ENCODE assay signal across 8 mouse cellular contexts in the genomic region with DNA sequence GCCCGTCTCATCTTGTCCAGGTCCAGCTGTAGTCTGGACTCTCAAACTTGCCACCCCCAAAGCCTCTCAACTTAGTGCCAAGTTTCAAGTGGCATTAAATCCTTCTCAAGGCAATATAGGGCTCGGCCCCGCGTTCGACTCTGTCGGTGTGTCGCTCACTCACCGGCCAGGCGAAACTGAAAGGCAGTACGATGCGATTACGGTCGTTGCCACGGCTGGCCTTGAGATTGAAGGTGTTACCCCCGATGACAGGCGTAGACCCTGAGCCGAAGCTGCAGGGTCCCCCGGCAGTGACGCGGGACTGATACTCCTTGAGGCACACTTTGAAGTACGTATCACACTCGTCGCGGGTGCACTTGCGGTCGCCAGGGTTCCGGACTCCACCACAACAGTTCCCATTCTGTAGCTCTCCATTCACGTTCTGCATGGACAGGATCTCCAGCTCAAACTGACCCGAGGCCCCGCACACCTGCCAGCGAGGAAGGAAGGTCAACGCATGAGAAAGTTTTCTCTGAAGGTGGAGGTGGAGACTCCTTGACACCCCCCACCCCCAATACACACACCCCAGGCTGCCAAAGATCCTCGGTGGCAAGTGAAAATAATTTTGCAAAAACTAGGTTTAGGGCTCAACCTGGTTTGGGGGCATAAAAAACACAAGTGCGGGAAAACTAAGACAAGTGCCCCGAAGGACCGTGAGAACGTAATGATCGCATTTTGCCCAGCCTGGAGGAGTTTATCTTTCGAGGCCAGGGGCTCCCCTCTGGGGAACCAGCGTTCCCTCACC. TPM values are rescaled to one million over a fixed set of nuclear protein-coding genes. Genes with fewer than 3 reads are reported as not detected.
A peak's percentile ranks its signal among the peaks of the same experiment; 100 is the strongest.
DNase-seq lines count a peak whose midpoint lies in the region; ATAC-seq and TF ChIP-seq lines count a peak whose summit lies in the region.

No protein-coding gene starts in this region.

- ATAC-seq in liver, embryonic 12.5 days = no peak
- ATAC-seq in monocyte, adult 5-6 weeks (replicated peaks; ENCODE audit: insufficient number of reproducible peaks, low FRiP score, low TSS enrichment, poor library complexity, severe bottlenecking) = 0 out of 2 replicates have a peak, but pooled peaks have one; percentile 4

- peak; percentile 16 for DNase-seq in CD4-positive helper T cell, adult 2 months (ENCODE audit: low read depth, low spot score)
- peak; percentile 45 for DNase-seq in Muller cell, postnatal 12 days (ENCODE audit: inconsistent ontology term)
- peak; percentile 57 for DNase-seq in hindbrain, embryonic 10.5 days (ENCODE audit: low spot score)
- DNase-seq in layer of hippocampus, postnatal 25 days (ENCODE audit: extremely low spot score in 1 of 2, low spot score in 1 of 2) = no peak
- no peak for DNase-seq in T-cell, adult 2 months (ENCODE audit: low spot score)

- H3K27me3 ChIP-seq in hindbrain, embryonic 10.5 days (ENCODE audit: insufficient read depth, poor library complexity, severe bottlenecking) = peaks cover 16% of the 10 kb centered on the region
- peaks cover 86% of the 10 kb centered on the region for H3K27me3 ChIP-seq in liver, embryonic 12.5 days (replicated peaks)

- H3K9ac ChIP-seq in liver, embryonic 12.5 days = peak overlapping the region; percentile 39; the same call in 1 of the 2 replicates

- H3K4me3 ChIP-seq in embryonic fibroblast, embryonic 13.5 days (ENCODE audit: insufficient read depth, low read length) = peak overlapping the region; percentile 75
- H3K4me3 ChIP-seq in hindbrain, embryonic 10.5 days = peak overlapping the region; percentile 82
- H3K4me3 ChIP-seq in liver, embryonic 12.5 days = peak overlapping the region; percentile 64

- TF ChIP-seq POLR2A in embryonic fibroblast, embryonic 13.5 days (IDR thresholded peaks at IDR 0.05; ENCODE audit: low read depth, low read length) = peak; percentile 32; the same call in 1 of the 2 replicates

- H3K36me3 ChIP-seq in hindbrain, embryonic 10.5 days = no peaks in the 10 kb centered on the region
- no peaks in the 10 kb centered on the region for H3K36me3 ChIP-seq in liver, embryonic 12.5 days

- TF ChIP-seq CTCF in embryonic fibroblast, embryonic 13.5 days (IDR thresholded peaks at IDR 0.05; ENCODE audit: borderline replicate concordance, insufficient read depth, low read length) = no peak

- H3K4me2 ChIP-seq in liver, embryonic 12.5 days = peak overlapping the region; percentile 74

- H3K9me3 ChIP-seq in hindbrain, embryonic 10.5 days = no peaks in the 10 kb centered on the region
- no peaks in the 10 kb centered on the region for H3K9me3 ChIP-seq in liver, embryonic 12.5 days (replicated peaks)

- under 1% methylated on average over 40 of the region's 40 CpGs for WGBS in hindbrain, embryonic 10.5 days
- WGBS in liver, embryonic 12.5 days (ENCODE audit: insufficient replicate concordance) = under 1% methylated on average over 40 of the region's 40 CpGs

- H3K4me1 ChIP-seq in embryonic fibroblast, embryonic 13.5 days (ENCODE audit: control insufficient read depth, insufficient read depth, low read length) = no peaks in the 10 kb centered on the region
- H3K4me1 ChIP-seq in hindbrain, embryonic 10.5 days (replicated peaks) = peaks cover 62% of the 10 kb centered on the region
- peaks cover 30% of the 10 kb centered on the region for H3K4me1 ChIP-seq in liver, embryonic 12.5 days

- H3K27ac ChIP-seq in embryonic fibroblast, embryonic 13.5 days (ENCODE audit: insufficient read depth, low read length) = peak overlapping the region; percentile 29
- H3K27ac ChIP-seq in hindbrain, embryonic 10.5 days = peak overlapping the region; percentile 94
- H3K27ac ChIP-seq in liver, embryonic 12.5 days = no peak overlapping the region

RNA-seq across cellular contexts. Expression of gene Jag1, which starts 1.0 kb away (rescaled TPM):
- polyA plus RNA-seq in embryonic fibroblast, embryonic 13.5 days (2011; ENCODE audit: insufficient read length, low read depth, missing spikeins) = 48.2 and 67.6 TPM in 2 replicates
- 21.2 and 30.5 TPM in 2 replicates for polyA plus RNA-seq in hindbrain, embryonic 10.5 days (2016; fragmentation: Nextera tagmentation; extraction: Ambion mirVana)
- 2.7 and 2.8 TPM in 2 replicates for polyA plus RNA-seq in liver, embryonic 12.5 days (2016; fragmentation: Nextera tagmentation; extraction: Ambion mirVana)
- total RNA-seq in monocyte, adult 5-6 weeks (2017) = 7.4 to 10.4 TPM (median 8.6 TPM) in 3 replicates
- 10 to 100 TPM in 1 of 2 experiments, 1 to 10 TPM in 1; 8.3 to 11.3 TPM for total RNA-seq in layer of hippocampus, postnatal 25 days (2021)

Comparison
In these comparisons a context has a peak if more than half of its experiments do, and no peak if none do; other contexts are left out.
1. DNase-seq: peak in CD4-positive helper T cell, adult 2 months (single experiment), Muller cell, postnatal 12 days (single experiment) and hindbrain, embryonic 10.5 days (single experiment); none in layer of hippocampus, postnatal 25 days (0 of 2) and T-cell, adult 2 months (single experiment).
2. Peak in every context shown above with its lines, with median percentiles within 50 percentile points of each other: H3K4me3 ChIP-seq.